Mouse (Mus musculus) embryonic facial prominence, embryonic 13.5 days (tissue): ENCODE measurements around the gene Eefsec. TPM values are rescaled to one million over a fixed set of nuclear protein-coding genes. Genes with fewer than 3 reads are reported as not detected.

Experiments used
- ATAC-seq: fragments of 200-750 bp; cut with Nextera tagmentation; 2 replicates; pipeline ENCODE4 v1.8.0; 2017; ENCODE audit warnings: low read depth; ENCODE audit not compliant: insufficient number of reproducible peaks, insufficient read depth, low FRiP score, low TSS enrichment
- H3K27ac ChIP-seq: fragments of 300-500 bp; sonication (generic); 2 replicates; pipeline ENCODE4 v1.5.1; 2015; ENCODE audit warnings: moderate library complexity, mild to moderate bottlenecking, inconsistent platforms
- H3K27me3 ChIP-seq: fragments of 300-500 bp; sonication (generic); 2 replicates; pipeline ENCODE4 v1.6.1; 2015; ENCODE audit warnings: mild to moderate bottlenecking, inconsistent platforms
- H3K36me3 ChIP-seq: fragments of 300-500 bp; sonication (generic); 2 replicates; pipeline ENCODE4 v1.6.1; 2015; ENCODE audit warnings: mild to moderate bottlenecking, inconsistent platforms
- H3K4me1 ChIP-seq: fragments of 300-500 bp; sonication (generic); 2 replicates; pipeline ENCODE4 v1.6.1; 2015; ENCODE audit warnings: inconsistent platforms
- H3K4me2 ChIP-seq: fragments of 300-500 bp; sonication (generic); 2 replicates; pipeline ENCODE4 v1.6.1; 2015; ENCODE audit warnings: moderate library complexity, mild to moderate bottlenecking, inconsistent platforms
- H3K4me3 ChIP-seq: fragments of 300-500 bp; sonication (generic); 2 replicates; pipeline ENCODE4 v1.5.1; 2015; ENCODE audit warnings: mild to moderate bottlenecking, inconsistent platforms
- H3K9ac ChIP-seq: fragments of 300-500 bp; sonication (generic); 2 replicates; pipeline ENCODE4 v1.6.1; 2015; ENCODE audit warnings: mild to moderate bottlenecking, inconsistent platforms
- H3K9me3 ChIP-seq: fragments of 300-500 bp; sonication (generic); 2 replicates; pipeline ENCODE4 v1.6.1; 2016; ENCODE audit warnings: inconsistent platforms
- WGBS: fragments of 180-500 bp; shearing (Covaris S2); methylation state at CpG from one replicate; pipeline ENCODE4 v1.1.7; 2015; ENCODE audit warnings: mixed read lengths; 5-methylcytosine and 5-hydroxymethylcytosine counted together
- polyA plus RNA-seq: library from polyadenylated mRNA; unstranded; fragments of >200 nt; fragmentation: Nextera tagmentation; extraction: Ambion mirVana; gene quantifications from 2 replicates; pipeline ENCODE4 v1.2.1, GENCODE M21; 2015

Gene Eefsec
- polyA plus RNA-seq, 1 experiment from 2014 or later: 46.9 TPM

- Histone ChIP-seq H3K4me1 (0 out of 2 replicates have a peak, but pooled peaks cover 4% of the 10 kb centered on the region), H3K36me3 (no peaks in the 10 kb centered on the region), H3K4me2 (no peak overlapping the region), H3K9me3 (no peaks in the 10 kb centered on the region), H3K9ac (no peak overlapping the region), H3K27ac (no peak overlapping the region), H3K27me3 (no peaks in the 10 kb centered on the region), H3K4me3 (no peak overlapping the region)
- no peak for ATAC-seq
- 84% methylated on average over 12 of the region's 12 CpGs for WGBS
These were observed 217.1 kb downstream of the Eefsec start for GRCm38 (mm10) chr6:88229221-88229620.

- Histone ChIP-seq H3K9ac (no peak overlapping the region), H3K27me3 (no peaks in the 10 kb centered on the region), H3K4me2 (no peak overlapping the region), H3K36me3 (no peaks in the 10 kb centered on the region), H3K4me1 (0 out of 2 replicates have a peak, but pooled peaks cover 4% of the 10 kb centered on the region), H3K9me3 (no peaks in the 10 kb centered on the region), H3K27ac (no peak overlapping the region), H3K4me3 (no peak overlapping the region)
- WGBS: 55% methylated on average over 7 of the region's 7 CpGs
- no peak for ATAC-seq
These were observed 218.8 kb downstream of the Eefsec start for GRCm38 (mm10) chr6:88227537-88227936.

- H3K27ac ChIP-seq: no peak overlapping the region
- no peak overlapping the region for H3K4me3 ChIP-seq
- no peaks in the 10 kb centered on the region for H3K27me3 ChIP-seq
- WGBS: 25% methylated on average over 5 of the region's 5 CpGs
- 0 out of 2 replicates have a peak, but pooled peaks cover 4% of the 10 kb centered on the region for H3K4me1 ChIP-seq
- H3K9ac ChIP-seq: no peak overlapping the region
- no peaks in the 10 kb centered on the region for H3K36me3 ChIP-seq
- ATAC-seq: no peak
- no peak overlapping the region for H3K4me2 ChIP-seq
- no peaks in the 10 kb centered on the region for H3K9me3 ChIP-seq
These were observed 219.8 kb downstream of the Eefsec start for GRCm38 (mm10) chr6:88226570-88226994.

GRCm38 (mm10) chr6:88221968-88222367 is 224.4 kb downstream of the Eefsec start, which contains the start of gene Dnajb8:
TSS of gene Dnajb8 (plus strand) at chr6:88222268.
- ATAC-seq: no peak

GRCm38 (mm10) chr6:88219094-88219493 is 227.2 kb downstream of the Eefsec start:
- H3K4me1 ChIP-seq: no peaks in the 10 kb centered on the region
- no peak overlapping the region for H3K4me3 ChIP-seq
- H3K27ac ChIP-seq: no peak overlapping the region
- no peak overlapping the region for H3K4me2 ChIP-seq
- H3K27me3 ChIP-seq: no peaks in the 10 kb centered on the region
- 0 out of 2 replicates have a peak, but pooled peaks cover 4% of the 10 kb centered on the region for H3K9me3 ChIP-seq
- ATAC-seq: no peak
- H3K36me3 ChIP-seq: no peaks in the 10 kb centered on the region
- WGBS: 15% methylated on average over 4 of the region's 4 CpGs
- H3K9ac ChIP-seq: no peak overlapping the region

More at GRCm38 (mm10) chr6:88221968-88222367, 224.4 kb downstream of the Eefsec start, which contains the start of gene Dnajb8:
- Histone ChIP-seq H3K4me2 (no peak within 1 kb of the TSS), H3K27ac (no peak within 1 kb of the TSS), H3K9me3 (0 out of 2 replicates have a peak, but pooled peaks cover 4% of the 10 kb centered on the region), H3K4me3 (no peak within 1 kb of the TSS), H3K9ac (no peak within 1 kb of the TSS), H3K4me1 (0 out of 2 replicates have a peak, but pooled peaks cover 4% of the 10 kb centered on the region), H3K27me3 (no peaks in the 10 kb centered on the region), H3K36me3 (no peaks in the 10 kb centered on the region)
- 54% methylated on average over 10 of the region's 10 CpGs for WGBS

GRCm38 (mm10) chr6:88216199-88216598 is 230.1 kb downstream of the Eefsec start:
- Histone ChIP-seq H3K4me1 (no peaks in the 10 kb centered on the region), H3K4me3 (no peak overlapping the region), H3K36me3 (no peaks in the 10 kb centered on the region), H3K9me3 (0 out of 2 replicates have a peak, but pooled peaks cover 4% of the 10 kb centered on the region), H3K4me2 (no peak overlapping the region), H3K9ac (no peak overlapping the region), H3K27ac (no peak overlapping the region), H3K27me3 (no peaks in the 10 kb centered on the region)
- 65% methylated on average over 4 of the region's 4 CpGs for WGBS
- ATAC-seq: no peak

GRCm38 (mm10) chr6:88215797-88216196 is 230.5 kb downstream of the Eefsec start:
- no peak overlapping the region for H3K4me2 ChIP-seq
- H3K27ac ChIP-seq: no peak overlapping the region
- H3K9ac ChIP-seq: no peak overlapping the region
- WGBS: 32% methylated on average over 6 of the region's 6 CpGs
- no peak for ATAC-seq
- no peaks in the 10 kb centered on the region for H3K27me3 ChIP-seq
- no peak overlapping the region for H3K4me3 ChIP-seq
- H3K9me3 ChIP-seq: 0 out of 2 replicates have a peak, but pooled peaks cover 4% of the 10 kb centered on the region
- H3K4me1 ChIP-seq: no peaks in the 10 kb centered on the region
- no peaks in the 10 kb centered on the region for H3K36me3 ChIP-seq

- Histone ChIP-seq H3K4me2 (no peak overlapping the region), H3K36me3 (no peaks in the 10 kb centered on the region), H3K9ac (no peak overlapping the region), H3K27ac (no peak overlapping the region), H3K9me3 (no peaks in the 10 kb centered on the region), H3K4me1 (peaks cover 6% of the 10 kb centered on the region; the same call in 1 of the 2 replicates), H3K27me3 (peaks cover 34% of the 10 kb centered on the region), H3K4me3 (no peak overlapping the region)
- WGBS: 53% methylated on average over 3 of the region's 3 CpGs
- no peak for ATAC-seq
These were observed 236.2 kb downstream of the Eefsec start for GRCm38 (mm10) chr6:88210182-88210581.

- H3K9me3 ChIP-seq: no peaks in the 10 kb centered on the region
- WGBS: 76% methylated on average over 5 of the region's 5 CpGs
- H3K4me1 ChIP-seq: peaks cover 13% of the 10 kb centered on the region
- H3K4me2 ChIP-seq: no peak overlapping the region
- peaks cover 42% of the 10 kb centered on the region for H3K27me3 ChIP-seq
- H3K9ac ChIP-seq: no peak overlapping the region
- no peak overlapping the region for H3K27ac ChIP-seq
- no peak overlapping the region for H3K4me3 ChIP-seq
- ATAC-seq: no peak
- peaks cover 6% of the 10 kb centered on the region; the same call in 1 of the 2 replicates for H3K36me3 ChIP-seq
These were observed 236.9 kb downstream of the Eefsec start for GRCm38 (mm10) chr6:88209453-88209852.

- Histone ChIP-seq H3K9me3 (no peaks in the 10 kb centered on the region), H3K27me3 (peaks cover 53% of the 10 kb centered on the region), H3K4me2 (no peak overlapping the region), H3K4me3 (no peak overlapping the region), H3K27ac (no peak overlapping the region), H3K36me3 (peaks cover 6% of the 10 kb centered on the region; the same call in 1 of the 2 replicates), H3K4me1 (peaks cover 24% of the 10 kb centered on the region), H3K9ac (no peak overlapping the region)
- ATAC-seq: no peak
- 93% methylated on average over 3 of the region's 3 CpGs for WGBS
These were observed 238.0 kb downstream of the Eefsec start for GRCm38 (mm10) chr6:88208321-88208720.

- ATAC-seq: no peak
- H3K36me3 ChIP-seq: peaks cover 6% of the 10 kb centered on the region; the same call in 1 of the 2 replicates
- peaks cover 61% of the 10 kb centered on the region for H3K27me3 ChIP-seq
- no peak overlapping the region for H3K27ac ChIP-seq
- H3K4me1 ChIP-seq: peaks cover 28% of the 10 kb centered on the region
- H3K9ac ChIP-seq: no peak overlapping the region
- no peak overlapping the region for H3K4me2 ChIP-seq
- no peak overlapping the region for H3K4me3 ChIP-seq
- 79% methylated on average over 10 of the region's 10 CpGs for WGBS
- H3K9me3 ChIP-seq: no peaks in the 10 kb centered on the region
These were observed 238.8 kb downstream of the Eefsec start for GRCm38 (mm10) chr6:88207403-88208033.
